Mouse (Mus musculus) macrophage (primary cell): Measurements from ENCODE around the gene Cradd. TPM values are rescaled to one million over a fixed set of nuclear protein-coding genes. Genes with fewer than 3 reads are reported as not detected.

Experiments
- H3K27ac ChIP-seq: fragments of 350-480 bp; formaldehyde crosslinking; 2 replicates; pipeline ENCODE4 v1.9.0; 2021
- H3K36me3 ChIP-seq: fragments of 350-480 bp; formaldehyde crosslinking; 2 replicates; pipeline ENCODE4 v1.9.0; 2021; ENCODE audit errors: inconsistent target
- H3K4me3 ChIP-seq: fragments of 350-480 bp; formaldehyde crosslinking; 2 replicates; pipeline ENCODE4 v1.9.0; 2021; ENCODE audit errors: inconsistent target
- H3K79me2 ChIP-seq: fragments of 350-480 bp; formaldehyde crosslinking; 2 replicates; pipeline ENCODE4 v1.9.0; 2021; ENCODE audit errors: inconsistent target
- WGBS: methylation state at CpG from one replicate; pipeline ENCODE4 v1.1.7; 2026; ENCODE audit warnings: inconsistent platforms; ENCODE audit not compliant: missing documents; 5-methylcytosine and 5-hydroxymethylcytosine counted together
- polyA plus RNA-seq: library from polyadenylated mRNA; stranded (reverse); fragments of 250-400 nt; gene quantifications from 3 replicates; pipeline ENCODE4 v1.2.4, GENCODE M21; 2018; ENCODE audit warnings: inconsistent platforms

Gene Cradd
- polyA plus RNA-seq, 1 experiment from 2014 or later, result 9.2 TPM

DNA sequence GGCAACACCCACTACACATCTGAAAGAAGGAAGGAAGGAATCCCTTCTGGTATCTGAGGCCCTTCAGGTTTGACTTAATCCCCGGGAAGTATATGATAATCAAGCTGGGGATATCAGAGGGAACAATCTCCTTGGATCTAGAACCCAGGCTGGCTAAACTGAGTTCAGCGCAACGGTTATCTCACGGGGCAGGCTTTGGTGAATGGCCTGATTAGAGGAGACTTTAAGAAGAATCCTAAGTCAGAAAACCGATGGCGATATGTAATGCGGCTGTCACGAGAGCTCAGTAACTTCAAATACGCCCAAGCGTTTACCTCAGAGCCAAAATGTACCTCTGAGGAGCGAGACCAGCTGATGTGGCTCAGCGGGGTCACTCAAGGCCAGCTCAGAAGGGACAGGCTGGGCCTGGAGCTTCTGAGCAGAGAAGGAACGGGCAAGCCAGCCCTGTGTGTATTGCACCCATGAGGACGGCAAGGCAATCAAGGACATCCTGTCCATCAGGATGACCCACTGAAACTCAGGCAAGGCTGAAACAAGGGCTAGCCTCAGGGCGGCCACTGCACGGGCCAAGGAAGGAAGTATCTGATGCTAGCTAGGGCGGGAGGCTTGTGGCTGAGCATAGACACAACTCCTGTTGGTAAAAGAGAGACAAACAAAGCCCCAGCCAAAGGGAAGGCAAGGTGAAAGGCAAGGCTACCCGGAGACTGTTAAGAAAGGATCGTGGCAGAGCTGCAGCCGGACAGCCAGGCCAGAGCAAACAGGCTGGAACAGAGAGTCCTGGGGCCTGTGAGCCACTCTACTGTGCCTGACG, 6.1 kb downstream of the Cradd start:
- Histone ChIP-seq H3K27ac (no peak overlapping the region), H3K36me3 (no peaks in the 10 kb centered on the region), H3K4me3 (no peak overlapping the region), H3K79me2 (no peaks in the 10 kb centered on the region)
- 95% methylated on average over 21 of the region's 21 CpGs for WGBS

DNA sequence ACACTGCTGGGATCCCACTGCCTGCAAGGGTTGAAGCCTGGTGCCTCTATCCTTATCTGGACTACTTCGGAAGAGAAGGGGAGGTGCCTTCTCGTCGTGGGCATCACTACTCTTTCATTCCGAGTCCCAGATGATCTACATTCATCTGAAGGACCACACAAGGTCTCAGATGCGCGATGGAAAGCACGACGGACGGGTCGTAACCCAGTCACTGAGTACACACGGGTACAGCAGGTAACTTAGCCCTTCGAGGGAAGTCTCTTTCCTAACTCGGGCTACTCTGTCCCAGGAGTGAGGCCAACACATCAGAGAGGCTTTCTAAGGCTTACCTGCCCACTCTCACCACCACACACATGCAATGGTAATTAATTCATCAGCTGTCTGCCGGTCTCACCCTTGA, 6.8 kb downstream of the Cradd start:
- Histone ChIP-seq H3K27ac (no peak overlapping the region), H3K4me3 (no peak overlapping the region), H3K79me2 (no peaks in the 10 kb centered on the region), H3K36me3 (no peaks in the 10 kb centered on the region)
- WGBS, result 95% methylated on average over 14 of the region's 14 CpGs

DNA sequence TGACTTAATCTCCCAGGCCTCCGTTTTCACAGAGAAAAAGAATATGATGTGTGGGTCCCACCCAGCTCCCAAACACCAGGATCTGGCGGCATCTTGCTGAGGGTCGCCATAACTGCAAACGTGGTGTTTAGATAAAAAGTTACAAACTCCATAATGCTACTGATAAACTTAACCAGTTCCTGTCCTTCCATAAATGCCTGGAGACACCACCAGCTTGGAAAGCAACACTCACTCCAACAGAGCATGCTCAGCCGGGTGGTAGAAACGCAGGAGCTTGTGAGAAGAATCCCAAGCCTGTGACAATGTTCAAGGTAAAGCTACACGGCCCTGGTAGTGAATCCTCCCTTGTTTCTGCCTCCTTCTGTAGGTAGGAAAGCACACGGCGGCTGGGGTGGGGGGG, 7.3 kb downstream of the Cradd start:
- 91% methylated on average over 7 of the region's 9 CpGs for WGBS

DNA sequence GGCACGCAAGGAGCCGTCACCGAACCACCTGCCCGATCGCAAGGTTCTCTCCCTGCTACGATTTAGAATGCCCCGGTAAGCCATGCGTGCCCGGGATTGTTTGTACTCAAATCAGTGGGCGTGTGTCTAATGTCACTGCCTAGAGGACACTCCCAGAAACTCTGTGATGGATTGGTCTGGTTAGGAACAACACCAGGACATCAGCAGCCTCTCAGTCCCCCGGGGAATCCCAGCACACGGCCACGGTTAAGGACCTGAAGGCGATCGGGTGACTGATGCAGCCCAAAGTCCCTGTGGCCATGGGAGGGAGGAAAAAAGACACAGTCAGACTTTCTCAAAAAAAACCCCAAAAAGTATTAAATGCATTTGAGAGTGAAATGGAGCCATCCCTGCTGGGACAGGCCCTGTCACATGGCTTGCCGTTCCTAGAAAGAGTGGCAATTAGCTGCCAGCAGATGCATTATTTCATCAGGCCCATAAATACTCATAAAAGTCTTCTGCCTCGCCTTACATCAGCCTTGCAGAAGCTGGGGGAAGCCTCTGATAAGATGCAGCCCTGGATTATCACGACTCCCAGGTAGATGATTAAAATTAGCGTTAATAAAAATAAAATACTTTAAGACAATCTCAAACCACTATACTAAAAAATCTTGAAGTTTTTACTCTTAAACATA, 8.0 kb downstream of the Cradd start:
- Histone ChIP-seq H3K79me2 (no peaks in the 10 kb centered on the region), H3K36me3 (no peaks in the 10 kb centered on the region), H3K27ac (no peak overlapping the region), H3K4me3 (no peak overlapping the region)
- WGBS, result 95% methylated on average over 19 of the region's 19 CpGs

More for the DNA sequence above, 7.3 kb downstream of the Cradd start:
- H3K4me3 ChIP-seq, result no peak overlapping the region
- H3K36me3 ChIP-seq, result no peaks in the 10 kb centered on the region
- no peak overlapping the region for H3K27ac ChIP-seq
- no peaks in the 10 kb centered on the region for H3K79me2 ChIP-seq

DNA sequence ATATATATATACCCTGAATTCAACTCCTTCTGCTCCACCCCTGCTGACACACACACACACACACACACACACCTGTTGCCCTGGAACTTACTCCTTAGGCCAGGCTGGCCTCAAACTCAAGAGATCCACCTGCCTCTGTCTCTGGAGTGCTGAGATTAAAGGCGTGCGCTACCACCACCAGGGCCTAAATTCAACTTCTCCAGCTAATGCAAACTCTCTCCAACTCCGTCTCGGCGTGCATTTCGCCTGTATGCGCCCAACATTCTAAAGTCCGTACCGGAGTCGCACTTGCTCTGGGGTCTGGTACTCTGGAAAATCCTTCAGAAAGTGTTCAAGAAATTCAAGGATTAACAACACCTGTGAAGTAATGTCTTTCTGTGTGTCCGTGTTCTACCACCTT, 8.6 kb downstream of the Cradd start:
- H3K4me3 ChIP-seq, result no peak overlapping the region
- 95% methylated on average over 11 of the region's 11 CpGs for WGBS
- H3K27ac ChIP-seq, result no peak overlapping the region
- no peaks in the 10 kb centered on the region for H3K79me2 ChIP-seq
- H3K36me3 ChIP-seq, result no peaks in the 10 kb centered on the region

DNA sequence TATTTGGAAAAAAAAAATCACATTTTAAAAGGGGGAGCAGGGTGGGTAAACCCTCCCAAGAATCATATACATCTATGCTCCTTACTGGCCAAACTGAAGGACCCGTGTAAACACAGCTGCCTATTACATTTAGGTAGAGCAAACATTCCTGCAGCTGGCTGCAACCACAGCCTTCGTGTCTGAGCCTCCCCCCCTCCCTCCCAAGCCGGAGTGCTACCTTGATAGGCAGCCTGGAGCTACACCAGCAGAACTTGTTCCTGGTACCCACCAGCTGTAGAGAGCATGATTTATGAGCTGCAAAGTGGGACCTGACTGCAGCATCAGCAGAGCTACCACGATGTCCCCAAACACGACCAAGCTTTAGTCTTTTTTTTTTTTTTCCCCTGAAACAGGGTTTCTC, 9.9 kb downstream of the Cradd start:
- Histone ChIP-seq H3K36me3 (no peaks in the 10 kb centered on the region), H3K27ac (no peak overlapping the region), H3K79me2 (no peaks in the 10 kb centered on the region), H3K4me3 (no peak overlapping the region)
- 41% methylated on average over 4 of the region's 5 CpGs for WGBS

DNA sequence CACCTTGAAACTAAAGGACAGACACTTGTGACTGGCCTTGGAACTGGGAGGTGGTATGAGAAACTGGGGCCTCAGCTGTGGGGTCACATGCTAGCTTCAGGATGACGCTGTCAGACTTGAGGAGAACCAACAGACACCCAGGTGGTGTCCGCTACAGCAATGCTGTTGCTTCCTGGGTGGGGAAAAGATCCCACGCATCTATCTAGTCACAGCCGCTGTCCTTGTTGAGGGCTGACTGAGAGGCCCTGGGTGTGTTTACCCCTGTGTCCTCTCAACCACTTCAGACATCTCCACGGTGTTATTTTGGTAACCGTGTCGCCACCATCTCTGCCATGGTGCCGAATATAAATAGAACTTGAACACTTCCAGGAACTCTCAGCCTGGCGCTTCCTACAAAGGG, 10.4 kb downstream of the Cradd start:
- no peak overlapping the region for H3K4me3 ChIP-seq
- no peaks in the 10 kb centered on the region for H3K79me2 ChIP-seq
- H3K27ac ChIP-seq, result no peak overlapping the region
- 73% methylated on average over 9 of the region's 9 CpGs for WGBS
- no peaks in the 10 kb centered on the region for H3K36me3 ChIP-seq

DNA sequence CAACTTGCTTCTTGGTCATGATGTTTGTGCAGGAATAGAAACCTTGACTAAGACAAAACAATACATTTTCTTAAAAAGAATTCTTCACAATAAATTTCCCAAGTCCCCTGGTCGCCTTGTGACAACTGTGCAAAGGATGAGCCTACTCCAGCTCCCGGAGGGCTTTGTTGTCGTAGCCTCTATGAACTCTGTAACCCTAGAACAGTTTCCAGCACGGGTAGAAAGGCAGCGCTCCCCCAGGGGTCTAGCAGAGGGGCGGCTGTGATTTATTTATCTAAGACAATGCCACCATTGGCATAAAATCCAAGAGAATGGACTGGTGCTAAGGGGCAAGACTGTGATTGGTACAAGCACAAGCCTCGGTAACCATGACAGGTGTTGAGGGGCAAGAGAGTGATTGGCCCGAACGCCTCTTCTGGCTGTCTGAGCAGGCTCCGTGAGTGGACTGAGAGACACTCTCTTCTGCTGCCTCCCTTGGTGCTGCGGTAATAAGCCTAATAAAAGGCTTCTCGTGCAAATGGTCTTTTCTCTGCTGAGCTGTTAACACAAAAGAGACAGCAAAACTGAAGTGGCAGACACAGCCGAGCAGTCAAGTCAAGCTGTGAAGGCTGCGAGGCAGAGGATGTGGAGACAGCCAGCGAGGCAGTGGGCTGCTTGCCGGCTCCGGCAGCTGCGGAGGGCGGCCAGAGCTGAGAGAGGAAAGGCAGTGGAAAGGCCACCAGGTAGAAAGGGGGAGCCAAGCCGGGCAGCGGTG, 13.1 kb downstream of the Cradd start:
- H3K4me3 ChIP-seq, result no peak overlapping the region
- WGBS, result 96% methylated on average over 21 of the region's 21 CpGs
- H3K27ac ChIP-seq, result no peak overlapping the region
- H3K36me3 ChIP-seq, result no peaks in the 10 kb centered on the region
- no peaks in the 10 kb centered on the region for H3K79me2 ChIP-seq

DNA sequence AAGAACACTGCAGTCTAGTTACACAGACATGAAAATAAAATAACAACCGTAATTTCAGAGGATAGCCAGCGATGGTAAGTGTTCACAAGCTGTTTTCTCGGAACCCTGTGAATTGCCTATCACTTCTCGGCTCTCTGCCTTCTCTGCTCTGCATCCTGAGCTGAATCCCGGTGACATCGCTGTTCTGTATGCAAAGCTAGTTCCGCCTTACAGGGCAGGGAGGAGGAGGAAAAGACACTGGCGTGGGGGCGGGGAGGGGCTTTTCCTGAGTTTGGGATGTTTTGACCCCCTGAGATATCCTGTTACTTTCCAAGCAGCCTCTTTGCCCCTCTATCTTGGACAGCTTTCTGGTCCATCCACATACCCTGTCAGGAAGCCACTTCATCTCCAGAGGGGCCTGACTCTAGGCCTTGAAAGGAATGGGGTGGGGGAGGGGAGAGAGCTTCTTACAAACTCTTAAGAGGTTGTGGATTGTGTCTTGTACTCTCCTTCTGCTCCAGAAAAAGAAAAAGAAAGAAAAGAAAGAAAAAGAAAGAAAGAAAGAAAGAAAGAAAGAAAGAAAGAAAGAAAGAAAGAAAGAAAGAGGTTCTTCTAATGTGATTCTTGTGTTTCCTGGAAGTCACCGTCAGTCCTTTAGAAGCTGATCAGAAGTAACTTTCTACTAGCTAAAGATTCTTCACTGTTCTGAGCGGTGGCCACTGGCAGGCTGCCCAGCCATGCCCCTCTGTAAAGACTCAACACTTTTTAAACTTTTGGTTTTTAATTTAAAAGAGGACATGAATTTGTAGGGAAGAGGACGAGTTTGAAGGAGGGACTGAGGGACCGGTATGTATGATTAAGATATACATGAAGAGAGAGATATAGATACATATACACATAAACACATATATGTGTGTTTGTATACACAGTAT, 14.3 kb downstream of the Cradd start:
- Histone ChIP-seq H3K79me2 (no peaks in the 10 kb centered on the region), H3K36me3 (no peaks in the 10 kb centered on the region), H3K4me3 (no peak overlapping the region), H3K27ac (no peak overlapping the region)
- 94% methylated on average over 12 of the region's 13 CpGs for WGBS

DNA sequence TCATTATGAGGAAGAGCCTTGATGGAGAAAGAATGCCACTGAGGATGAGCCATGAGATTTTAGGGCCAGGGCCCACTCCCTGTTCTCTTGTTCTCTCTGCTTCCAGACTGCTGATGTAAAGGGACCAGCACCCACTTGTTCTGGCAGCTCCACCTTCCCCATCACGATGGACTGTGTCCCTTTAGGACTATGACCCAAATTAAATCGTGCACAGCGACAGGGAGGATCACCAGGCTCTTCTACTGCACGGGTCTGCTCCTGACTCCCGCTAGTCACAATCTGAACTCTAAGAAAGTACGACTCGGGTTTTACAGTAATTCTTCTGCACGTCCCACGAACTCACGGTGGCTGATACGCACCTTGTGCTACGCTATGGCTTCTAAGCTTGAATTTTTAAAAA, 14.9 kb downstream of the Cradd start:
- WGBS, result 95% methylated on average over 12 of the region's 12 CpGs
- H3K36me3 ChIP-seq, result no peaks in the 10 kb centered on the region
- H3K79me2 ChIP-seq, result no peaks in the 10 kb centered on the region
- H3K4me3 ChIP-seq, result no peak overlapping the region
- no peak overlapping the region for H3K27ac ChIP-seq

DNA sequence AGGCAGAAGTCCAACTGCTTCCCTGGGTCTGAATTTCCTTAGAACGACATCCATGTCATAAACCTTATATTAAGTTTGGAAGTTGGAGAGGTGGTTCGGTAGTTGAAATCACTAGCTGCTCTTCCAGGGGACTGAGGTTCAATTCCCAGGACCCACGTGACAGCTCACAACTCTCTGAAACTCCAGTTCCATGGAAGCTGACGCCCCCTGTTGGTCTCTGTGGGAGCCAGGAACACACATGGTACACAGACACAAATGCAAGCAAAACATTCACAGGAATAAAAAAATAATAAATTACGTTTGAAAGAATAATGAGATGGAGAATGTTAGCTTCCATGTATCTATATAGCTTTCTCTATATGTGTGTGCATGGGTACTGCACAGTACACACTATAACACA, 16.0 kb downstream of the Cradd start:
- H3K4me3 ChIP-seq, result no peak overlapping the region
- no peaks in the 10 kb centered on the region for H3K36me3 ChIP-seq
- no peaks in the 10 kb centered on the region for H3K79me2 ChIP-seq
- H3K27ac ChIP-seq, result no peak overlapping the region
- WGBS, result 93% methylated on average over 5 of the region's 5 CpGs

DNA sequence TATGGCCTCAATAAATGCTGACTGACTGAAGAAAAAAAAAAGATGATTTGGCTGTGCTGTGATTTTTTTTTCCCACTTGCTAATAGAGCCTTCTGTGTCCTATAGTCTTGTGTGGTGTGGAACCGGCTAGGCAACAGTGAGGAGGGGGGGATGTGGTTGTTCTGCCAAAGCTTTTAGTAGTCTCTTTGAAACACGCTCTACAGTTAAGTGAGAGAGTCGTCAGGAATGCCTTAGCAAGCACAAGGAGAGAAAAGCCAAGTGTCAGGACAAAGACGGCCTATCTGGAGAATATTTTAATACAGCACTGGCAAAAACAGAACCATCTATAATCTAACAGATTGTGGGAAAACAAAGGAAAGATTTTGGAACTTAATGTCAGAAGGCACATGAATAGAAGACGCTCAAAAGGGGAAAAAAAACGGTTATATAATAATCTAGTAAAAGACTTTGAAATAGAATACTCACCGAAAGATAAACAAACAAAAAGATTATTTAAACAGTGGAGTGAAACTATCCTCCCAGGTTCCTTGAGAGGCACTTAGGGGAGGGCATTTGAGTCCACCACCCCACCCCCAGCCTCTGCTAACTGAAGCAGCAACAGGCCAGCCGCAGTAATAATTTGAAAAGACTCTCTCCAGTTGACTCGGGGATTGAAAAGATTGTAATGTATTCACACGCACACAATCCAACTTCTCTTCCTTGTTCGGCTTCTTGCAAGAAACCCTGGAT, 16.9 kb downstream of the Cradd start:
- H3K27ac ChIP-seq, result no peak overlapping the region
- WGBS, result 97% methylated on average over 11 of the region's 11 CpGs
- no peaks in the 10 kb centered on the region for H3K79me2 ChIP-seq
- H3K36me3 ChIP-seq, result no peaks in the 10 kb centered on the region
- no peak overlapping the region for H3K4me3 ChIP-seq

DNA sequence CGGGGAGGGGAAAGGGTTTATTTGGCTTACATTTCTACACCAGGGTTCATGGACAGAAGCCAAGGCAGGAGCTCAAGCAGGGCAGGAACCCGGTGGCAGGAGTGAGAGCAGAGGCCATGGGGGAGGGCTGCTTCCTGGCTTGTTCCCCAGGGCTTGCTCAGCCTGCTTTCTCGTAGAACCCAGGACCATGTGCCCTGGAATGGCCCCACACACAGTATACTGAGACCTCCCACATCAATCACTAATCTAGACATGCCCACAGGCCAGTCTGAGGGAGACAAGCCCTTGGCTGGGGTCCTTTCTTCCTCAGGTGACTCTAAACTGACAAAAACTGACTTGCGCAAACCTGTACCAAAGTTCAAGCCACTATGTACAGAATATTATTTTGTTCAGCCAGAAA, 19.7 kb downstream of the Cradd start:
- Histone ChIP-seq H3K36me3 (no peaks in the 10 kb centered on the region), H3K79me2 (no peaks in the 10 kb centered on the region), H3K4me3 (no peak overlapping the region), H3K27ac (no peak overlapping the region)
- WGBS, result 60% methylated on average over 4 of the region's 4 CpGs
